Mouse (Mus musculus): Measurements from ENCODE around the gene Mgat1. TPM values are rescaled to one million over a fixed set of nuclear protein-coding genes. Genes with fewer than 3 reads are reported as not detected.

The Mgat1 gene
- polyA plus RNA-seq, 1 experiment from 2014 or later: 56.3 TPM

Other genes starting within 250 kb of the Mgat1 start
- gene 9930111J21Rik2, start 192.9 kb upstream of the Mgat1 start, polyA plus RNA-seq (2015; fragmentation: Nextera tagmentation; extraction: Ambion mirVana): 0.24 and 0.27 TPM in 2 replicates
- 0.28 TPM in 1 of 2 replicates, not detected in the other for gene Tgtp2, start 180.0 kb upstream of the Mgat1 start, polyA plus RNA-seq (2015; fragmentation: Nextera tagmentation; extraction: Ambion mirVana)
- gene Ifi47, start 167.6 kb upstream of the Mgat1 start, polyA plus RNA-seq (2015; fragmentation: Nextera tagmentation; extraction: Ambion mirVana): 0.90 and 0.98 TPM in 2 replicates
- 0.04 TPM in 1 of 2 replicates, not detected in the other for gene Olfr1396, start 129.3 kb upstream of the Mgat1 start, polyA plus RNA-seq (2015; fragmentation: Nextera tagmentation; extraction: Ambion mirVana)
- not detected in 2 replicates for gene Olfr1395, start 101.9 kb upstream of the Mgat1 start, polyA plus RNA-seq (2015; fragmentation: Nextera tagmentation; extraction: Ambion mirVana)
- not detected in 2 replicates for gene Olfr1394, start 89.8 kb upstream of the Mgat1 start, polyA plus RNA-seq (2015; fragmentation: Nextera tagmentation; extraction: Ambion mirVana)
- gene Btnl9, start 57.0 kb upstream of the Mgat1 start, polyA plus RNA-seq (2015; fragmentation: Nextera tagmentation; extraction: Ambion mirVana): 1.0 and 1.5 TPM in 2 replicates
- 44.5 and 48.8 TPM in 2 replicates for gene Zfp62, start 40.9 kb upstream of the Mgat1 start, polyA plus RNA-seq (2015; fragmentation: Nextera tagmentation; extraction: Ambion mirVana)
- gene Olfr1393, start 34.1 kb downstream of the Mgat1 start, polyA plus RNA-seq (2015; fragmentation: Nextera tagmentation; extraction: Ambion mirVana): not detected in 2 replicates
- 0.06 TPM in 1 of 2 replicates, not detected in the other for gene Olfr1392, start 41.1 kb downstream of the Mgat1 start, polyA plus RNA-seq (2015; fragmentation: Nextera tagmentation; extraction: Ambion mirVana)
- gene Olfr10, start 60.5 kb downstream of the Mgat1 start, polyA plus RNA-seq (2015; fragmentation: Nextera tagmentation; extraction: Ambion mirVana): not detected in 2 replicates
- not detected in 2 replicates for gene Olfr1391, start 78.6 kb downstream of the Mgat1 start, polyA plus RNA-seq (2015; fragmentation: Nextera tagmentation; extraction: Ambion mirVana)
- not detected in 2 replicates for gene Olfr1390, start 91.0 kb downstream of the Mgat1 start, polyA plus RNA-seq (2015; fragmentation: Nextera tagmentation; extraction: Ambion mirVana)
- gene Olfr1389, start 178.9 kb downstream of the Mgat1 start, polyA plus RNA-seq (2015; fragmentation: Nextera tagmentation; extraction: Ambion mirVana): not detected in 2 replicates
- 0.06 TPM in 1 of 2 replicates, not detected in the other for gene Olfr1388, start 192.4 kb downstream of the Mgat1 start, polyA plus RNA-seq (2015; fragmentation: Nextera tagmentation; extraction: Ambion mirVana)
- gene Olfr1387, start 211.2 kb downstream of the Mgat1 start, polyA plus RNA-seq (2015; fragmentation: Nextera tagmentation; extraction: Ambion mirVana): not detected in 2 replicates
- not detected in 2 replicates for gene Olfr1386, start 220.9 kb downstream of the Mgat1 start, polyA plus RNA-seq (2015; fragmentation: Nextera tagmentation; extraction: Ambion mirVana)
- 0.04 TPM in 1 of 2 replicates, not detected in the other for gene Olfr1385, start 244.9 kb downstream of the Mgat1 start, polyA plus RNA-seq (2015; fragmentation: Nextera tagmentation; extraction: Ambion mirVana)

Data from limb, embryonic 13.5 days (tissue).